Mouse (Mus musculus) ES-E14 (cell line): ENCODE measurements at regions not wholly inside any gene's neighbourhood (a gene's known extent, or its start where the extent isn't known, plus 50 kb on each side); places are given as distances from the start of the nearest gene placed in this dataset.

ENCODE experiments used
- MAFK ChIP-seq: IDR thresholded peaks from 2 replicates; pipeline ENCODE4 v1.6.1; 2014; ENCODE audit warnings: mild to moderate bottlenecking, low read depth, low read length, inconsistent platforms; ENCODE audit not compliant: insufficient read depth
- ZNF384 ChIP-seq: IDR thresholded peaks from 2 replicates; pipeline ENCODE4 v1.6.1; 2012; ENCODE audit warnings: low read depth, low read length, inconsistent platforms

DNA sequence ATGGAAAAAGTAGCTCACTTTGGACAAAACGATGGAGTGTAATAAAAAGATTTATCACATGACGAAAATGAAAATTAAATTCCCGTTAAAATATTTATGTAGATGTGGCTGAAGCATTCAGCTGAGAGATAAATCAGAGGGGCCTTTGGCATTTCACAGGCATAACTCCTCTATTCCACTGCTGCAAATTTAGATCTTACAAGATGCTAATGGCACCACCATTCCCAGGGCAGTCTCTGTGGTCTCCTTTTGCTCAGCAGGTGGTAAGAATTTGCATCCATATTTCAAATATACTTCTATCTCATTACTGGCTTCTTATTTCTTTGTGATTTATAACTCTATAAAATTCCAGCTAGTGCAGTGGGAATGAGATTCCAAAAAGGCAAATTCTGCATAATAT is 581.5 kb upstream of the Rag2 start:
- TF ChIP-seq ZNF384, result no peak
- no peak for TF ChIP-seq MAFK
